Mouse (Mus musculus) ovary, postnatal 10 days (tissue): Measurements from ENCODE around the gene Als2cl.

ENCODE experiments used
- DNase-seq: peaks from one replicate; pipeline ENCODE4 v3.0.0; 2022; ENCODE audit warnings: low spot score

Als2cl gene

GRCm38 (mm10) chr9:110879191-110879920 lies at the start of gene Als2cl:
Als2cl (plus strand) TSS chr9:110879870.
- peak; percentile 21 for DNase-seq

GRCm38 (mm10) chr9:110833021-110833420 lies 46.6 kb upstream of the Als2cl start:
- DNase-seq, result no peak

GRCm38 (mm10) chr9:110834411-110834810 lies 45.3 kb upstream of the Als2cl start, which contains the start of gene Prss45:
Prss45 (plus strand) TSS chr9:110834588.
- DNase-seq, result no peak

GRCm38 (mm10) chr9:110834961-110835360 lies 44.7 kb upstream of the Als2cl start:
- no peak for DNase-seq

GRCm38 (mm10) chr9:110836112-110836511 lies 43.6 kb upstream of the Als2cl start:
- DNase-seq, result no peak

GRCm38 (mm10) chr9:110840905-110841304 lies 38.8 kb upstream of the Als2cl start:
- no peak for DNase-seq

- DNase-seq, result no peak
Measured at GRCm38 (mm10) chr9:110841438-110841837, 38.2 kb upstream of the Als2cl start.

- DNase-seq, result no peak
Measured at GRCm38 (mm10) chr9:110844206-110844605, 35.5 kb upstream of the Als2cl start, which contains the start of gene Prss46. Prss46 (plus strand) TSS chr9:110844506.

- no peak for DNase-seq
Measured at GRCm38 (mm10) chr9:110849162-110849561, 30.5 kb upstream of the Als2cl start.

GRCm38 (mm10) chr9:110855903-110856302 lies 23.8 kb upstream of the Als2cl start:
- DNase-seq, result no peak

GRCm38 (mm10) chr9:110856920-110857319 lies 22.8 kb upstream of the Als2cl start:
- no peak for DNase-seq

- no peak for DNase-seq
Measured at GRCm38 (mm10) chr9:110857781-110858472, 21.7 kb upstream of the Als2cl start, which contains the start of gene Prss50. Prss50 (plus strand) TSS chr9:110857967.

- no peak for DNase-seq
Measured at GRCm38 (mm10) chr9:110858523-110858922, 21.1 kb upstream of the Als2cl start.

- no peak for DNase-seq
Measured at GRCm38 (mm10) chr9:110858967-110859596, 20.6 kb upstream of the Als2cl start.

- DNase-seq, result no peak
Measured at GRCm38 (mm10) chr9:110871030-110871429, 8.6 kb upstream of the Als2cl start.

GRCm38 (mm10) chr9:110873681-110874659 lies 5.7 kb upstream of the Als2cl start:
- no peak for DNase-seq

- no peak for DNase-seq
Measured at GRCm38 (mm10) chr9:110874660-110875191, 4.9 kb upstream of the Als2cl start.

- DNase-seq, result no peak
Measured at GRCm38 (mm10) chr9:110875288-110875695, 4.4 kb upstream of the Als2cl start.

GRCm38 (mm10) chr9:110877353-110877752 lies 2.3 kb upstream of the Als2cl start:
- DNase-seq, result no peak

GRCm38 (mm10) chr9:110877888-110878287 lies 1.8 kb upstream of the Als2cl start:
- no peak for DNase-seq

GRCm38 (mm10) chr9:110879998-110880561 lies 410 bp downstream of the Als2cl start, which contains the start of gene Tmie:
Tmie (minus strand) TSS chr9:110880113.
- DNase-seq, result peak; percentile 33
